Mouse (Mus musculus) kidney, postnatal 36 days (tissue): Measurements from ENCODE around the gene Auts2.

Source experiments
- DNase-seq, 2 experiments: peaks; one replicate each; pipeline ENCODE4 v3.0.0; 2021 to 2022; ENCODE audit warnings: mixed read lengths in 2 of 2

The Auts2 gene

GRCm38 (mm10) chr5:131489846-131490245, 1053.3 kb downstream of the Auts2 start:
- no peak for DNase-seq

- no peak for DNase-seq
Observed at GRCm38 (mm10) chr5:131486527-131486926, 1056.6 kb downstream of the Auts2 start.

- no peak for DNase-seq
Observed at GRCm38 (mm10) chr5:131475278-131475677, 1067.9 kb downstream of the Auts2 start.

- DNase-seq, result no peak
Observed at GRCm38 (mm10) chr5:131468609-131469008, 1074.5 kb downstream of the Auts2 start.

- peak in 1 of 2 experiments; percentile 11 for DNase-seq
Observed at GRCm38 (mm10) chr5:131466131-131466530, 1077.0 kb downstream of the Auts2 start.

- DNase-seq, result no peak
Observed at GRCm38 (mm10) chr5:131463402-131463801, 1079.7 kb downstream of the Auts2 start.

- peak in 1 of 2 experiments; percentile 8 for DNase-seq
Observed at GRCm38 (mm10) chr5:131459951-131460350, 1083.2 kb downstream of the Auts2 start.

- peak in 1 of 2 experiments; percentile 21 for DNase-seq
Observed at GRCm38 (mm10) chr5:131459549-131459948, 1083.6 kb downstream of the Auts2 start.

- no peak for DNase-seq
Observed at GRCm38 (mm10) chr5:131458700-131459099, 1084.4 kb downstream of the Auts2 start.

- DNase-seq, result no peak
Observed at GRCm38 (mm10) chr5:131457999-131458398, 1085.1 kb downstream of the Auts2 start.

- DNase-seq, result no peak
Observed at GRCm38 (mm10) chr5:131449181-131449868, 1093.8 kb downstream of the Auts2 start.

- no peak for DNase-seq
Observed at GRCm38 (mm10) chr5:131435239-131435876, 1107.8 kb downstream of the Auts2 start.

GRCm38 (mm10) chr5:131433291-131433690, 1109.9 kb downstream of the Auts2 start:
- DNase-seq, result no peak

GRCm38 (mm10) chr5:131431896-131432295, 1111.2 kb downstream of the Auts2 start:
- no peak for DNase-seq

- peak; percentile 39 to 75 for DNase-seq
Observed at GRCm38 (mm10) chr5:131430109-131430508, 1113.0 kb downstream of the Auts2 start.

- peak in 1 of 2 experiments; percentile 7 for DNase-seq
Observed at GRCm38 (mm10) chr5:131429563-131429962, 1113.6 kb downstream of the Auts2 start.

- DNase-seq, result peak; percentile 45 to 86
Observed at GRCm38 (mm10) chr5:131427734-131428413, 1115.3 kb downstream of the Auts2 start.

- no peak for DNase-seq
Observed at GRCm38 (mm10) chr5:131422737-131423136, 1120.4 kb downstream of the Auts2 start.

GRCm38 (mm10) chr5:131420406-131420805, 1122.7 kb downstream of the Auts2 start:
- DNase-seq, result no peak

GRCm38 (mm10) chr5:131415902-131416545, 1127.1 kb downstream of the Auts2 start:
- no peak for DNase-seq

GRCm38 (mm10) chr5:131398250-131398649, 1144.9 kb downstream of the Auts2 start:
- no peak for DNase-seq

- DNase-seq, result no peak
Observed at GRCm38 (mm10) chr5:131395756-131396155, 1147.4 kb downstream of the Auts2 start.
